Mouse (Mus musculus) regulatory T cell (primary cell): ENCODE results near the gene Myo9b.

Experiments used
- in situ Hi-C: fragments of 300-600 bp; cut with MboI, MseI; formaldehyde crosslinking; loops from one replicate; pipeline ENCODE4 v1.15.1; 2025; ENCODE audit warnings: high pct_unique_total_duplicates

Gene Myo9b

GRCm38 (mm10) chr8:71407441-71407840, 134.9 kb downstream of the Myo9b start:
- in situ Hi-C loops: loop anchor here (5.0 kb wide), 2 partner anchors 35 to 60 kb away; partner anchors contain the start of genes Dda1 and Ocel1

GRCm38 (mm10) chr8:71408231-71408630, 135.7 kb downstream of the Myo9b start:
- in situ Hi-C loops: loop anchor here (5.0 kb wide), 2 partner anchors 36 to 59 kb away; partner anchors contain the start of genes Dda1 and Ocel1
